Mouse (Mus musculus) fat pad, adult 2 months (tissue): ENCODE results near the gene Tpbpa.
"Not testable (repeated sequence)": the region's sequence is repeated elsewhere in the genome, so short reads cannot be mapped to it uniquely, and the experiment has no call there.

Source experiments
- DNase-seq: peaks from one replicate; pipeline ENCODE4 v3.0.0-alpha.2; 2011; ENCODE audit warnings: low read depth, low spot score; ENCODE audit errors: extremely low read depth

Gene Tpbpa

GRCm38 (mm10) chr13:60941884-60942283 is at the start of gene Tpbpa:
Tpbpa (minus strand) TSS chr13:60941984.
- not testable (repeated sequence) for DNase-seq

- not testable (repeated sequence) for DNase-seq
These were observed 45.1 kb upstream of the Tpbpa start for GRCm38 (mm10) chr13:60986915-60987314.

- not testable (repeated sequence) for DNase-seq
These were observed 30.5 kb upstream of the Tpbpa start for GRCm38 (mm10) chr13:60972319-60972718.

GRCm38 (mm10) chr13:60963985-60964384 is 22.2 kb upstream of the Tpbpa start:
- DNase-seq: not testable (repeated sequence)

GRCm38 (mm10) chr13:60961706-60962105 is 19.9 kb upstream of the Tpbpa start:
- no peak for DNase-seq

- no peak for DNase-seq
These were observed 5.3 kb downstream of the Tpbpa start, which contains the start of the genes Gm49391 and Ctla2a for GRCm38 (mm10) chr13:60936500-60936901. Gm49391 (minus strand) TSS chr13:60936571. Ctla2a (minus strand) TSS chr13:60936625.

GRCm38 (mm10) chr13:60935490-60935889 is 6.3 kb downstream of the Tpbpa start, which contains the start of gene Gm49393:
Gm49393 (minus strand) TSS chr13:60935590.
- not testable (repeated sequence) for DNase-seq

- not testable (repeated sequence) for DNase-seq
These were observed 37.0 kb downstream of the Tpbpa start, which contains the start of gene Tpbpb for GRCm38 (mm10) chr13:60904780-60905179. Tpbpb (minus strand) TSS chr13:60904880.

GRCm38 (mm10) chr13:60897328-60897727 is 44.5 kb downstream of the Tpbpa start, which contains the start of gene Ctla2b:
Ctla2b (minus strand) TSS chr13:60897447.
- no peak for DNase-seq

- not testable (repeated sequence) for DNase-seq
These were observed 45.0 kb downstream of the Tpbpa start, which contains the start of gene Gm49392 for GRCm38 (mm10) chr13:60896794-60897193. Gm49392 (minus strand) TSS chr13:60896894.

GRCm38 (mm10) chr13:60895406-60896160 is 46.2 kb downstream of the Tpbpa start:
- no peak for DNase-seq

- DNase-seq: no peak
These were observed 49.5 kb downstream of the Tpbpa start for GRCm38 (mm10) chr13:60892301-60892700.
